Comparison of ENCODE assay signal across 19 mouse cellular contexts in genomic region chr7:128312375-128313059, GRCm38 (mm10). TPM values are rescaled to one million over a fixed set of nuclear protein-coding genes. Genes with fewer than 3 reads are reported as not detected.
"Had no signal": no experiment of that assay in that cellular context is flagged by ENCODE, and none has a peak within 500 bp of the region (broad histone marks: within the 10 kb centered on the region; RNA-seq: fewer than 3 reads in every experiment).

No protein-coding gene starts in this region.

- H3K36me3 ChIP-seq: limb, embryonic 10.5 days; midbrain, embryonic 10.5 days; neural tube, embryonic 12.5 days had no signal

- H3K27me3 ChIP-seq: neural tube, embryonic 12.5 days had no signal

- H3K4me3 ChIP-seq: left cerebral cortex, adult 2 months; limb, embryonic 10.5 days; midbrain, embryonic 10.5 days; neural tube, embryonic 12.5 days had no signal

- H3K27ac ChIP-seq: left cerebral cortex, adult 2 months; limb, embryonic 10.5 days; midbrain, embryonic 10.5 days; neural tube, embryonic 12.5 days had no signal

- DNase-seq: kidney, adult 8-10 months; kidney, postnatal 10 days; midbrain, embryonic 14.5 days; retina, postnatal 1 day; right cerebral cortex, postnatal 4 days; spleen, adult 18-20 months; thymus, postnatal 36 days had no signal

- H3K4me1 ChIP-seq: neural tube, embryonic 12.5 days had no signal

- H3K9me3 ChIP-seq: limb, embryonic 10.5 days; midbrain, embryonic 10.5 days; neural tube, embryonic 12.5 days had no signal

RNA-seq across cellular contexts. Expression of gene Slc5a2, which starts 47.1 kb away (rescaled TPM):
- total RNA-seq: layer of hippocampus, adult 8-10 months; layer of hippocampus, postnatal 25 days; left cerebral cortex, adult 2 months; left cerebral cortex, postnatal 14 days; monocyte, adult 5-6 weeks; neutrophil, adult 5-6 weeks had no signal
- polyA plus RNA-seq: large intestine, adult 2 months; lung, embryonic 16.5 days; midbrain, embryonic 14.5 days; neural tube, embryonic 12.5 days; thymus, postnatal 0 days had no signal
